Mouse (Mus musculus): ENCODE measurements around the gene Slc35g3.

The Slc35g3 gene

DNA sequence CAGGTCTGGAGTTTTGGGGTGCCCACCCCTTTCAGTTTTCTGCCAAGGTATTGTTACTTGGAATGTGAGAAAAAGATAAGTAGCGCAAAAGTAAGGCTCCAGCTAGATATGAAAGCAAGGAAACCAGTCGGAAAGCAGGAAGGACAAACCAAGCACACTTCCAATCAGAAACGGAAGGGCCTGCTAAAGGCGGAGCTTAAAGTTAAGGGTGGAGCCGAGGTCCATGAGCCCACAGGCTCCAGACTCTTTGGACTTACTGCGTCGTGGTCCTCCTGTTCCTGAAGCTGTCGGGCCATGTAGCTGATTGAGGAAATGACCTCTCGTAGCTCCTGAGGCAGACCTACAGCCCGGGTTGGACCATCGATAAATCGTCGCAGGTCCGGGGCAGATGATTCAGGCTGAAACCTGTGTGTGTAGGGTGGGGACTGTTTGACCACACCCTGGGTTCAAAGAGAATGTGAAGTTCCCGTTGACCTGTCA lies 23.1 kb upstream of the Slc35g3 start:
- no peak for DNase-seq (ENCODE audit: low spot score in 2 of 2)

DNA sequence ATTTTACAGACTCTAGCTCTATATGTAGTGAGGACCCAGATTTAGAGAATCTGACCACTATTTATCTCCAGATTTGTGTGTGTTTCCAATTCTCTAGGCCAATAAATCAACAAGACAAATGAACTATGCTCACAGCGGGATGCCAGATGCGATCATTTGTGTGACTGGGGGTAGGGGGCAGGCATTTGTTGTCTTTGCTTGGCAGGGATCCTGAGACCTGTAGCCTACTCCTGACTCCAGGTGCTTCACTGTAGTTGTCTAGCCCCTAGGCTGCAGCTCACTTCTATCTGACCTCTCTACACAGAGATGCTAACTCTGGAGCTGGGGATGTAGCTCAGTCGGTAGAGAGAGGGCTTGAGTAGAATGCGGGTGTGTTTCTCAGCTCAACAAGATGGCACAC lies 20.1 kb upstream of the Slc35g3 start:
- DNase-seq (ENCODE audit: low spot score in 2 of 2), result no peak

DNA sequence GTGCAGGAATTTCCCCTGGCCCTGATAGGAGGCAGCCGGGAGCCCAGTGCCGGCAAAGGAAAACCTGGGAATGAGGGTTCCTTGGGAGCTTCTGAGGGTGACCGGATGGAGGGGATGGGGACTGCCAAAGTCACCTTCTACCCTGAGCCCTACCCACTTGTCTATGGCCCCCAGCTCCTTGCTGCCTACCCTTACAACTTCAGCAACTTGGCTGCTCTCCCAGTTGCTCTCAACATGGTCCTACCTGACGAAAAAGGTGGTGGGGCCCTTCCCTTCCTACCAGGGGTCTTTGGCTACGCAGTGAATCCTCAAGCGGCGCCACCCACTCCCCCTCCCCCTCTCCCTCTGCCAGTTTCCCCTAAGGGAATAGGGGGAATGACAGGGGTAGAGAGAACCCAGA lies 17.2 kb upstream of the Slc35g3 start:
- DNase-seq (ENCODE audit: low spot score in 2 of 2), result no peak

DNA sequence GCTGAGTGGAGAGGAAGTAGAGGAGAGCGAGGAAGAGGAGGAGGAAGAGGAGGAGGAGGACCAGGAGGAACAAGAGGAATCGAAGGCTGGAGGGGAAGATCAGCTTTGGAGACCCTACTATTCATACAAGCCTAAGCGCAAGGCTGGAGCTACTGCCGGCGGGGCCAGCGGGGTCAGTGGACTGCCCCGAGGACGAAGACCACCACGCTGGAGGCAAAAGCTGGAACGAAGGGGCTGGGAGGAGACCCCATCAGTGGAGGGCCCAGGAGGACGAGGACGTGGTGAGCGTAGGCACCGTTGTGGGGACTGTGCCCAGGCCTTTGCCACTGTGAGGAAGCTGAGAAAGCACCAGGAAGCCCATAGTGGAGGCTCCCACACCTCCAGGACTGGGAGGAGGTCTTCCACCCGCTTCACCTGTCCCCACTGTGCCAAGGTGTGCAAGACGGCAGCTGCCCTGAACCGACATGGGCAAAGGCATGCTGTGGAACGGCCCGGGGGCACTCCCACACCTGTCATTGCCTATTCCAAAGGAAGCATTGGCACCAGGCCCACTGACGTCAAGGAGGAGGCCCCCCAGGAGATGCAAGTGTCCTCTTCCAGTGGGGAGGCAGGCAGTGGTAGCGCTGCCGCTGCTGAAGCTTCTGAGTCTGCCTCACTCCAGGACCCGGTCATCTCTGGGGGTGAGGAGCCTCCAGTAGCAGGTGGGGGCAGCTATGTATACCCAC lies 16.7 kb upstream of the Slc35g3 start:
- no peak for DNase-seq (ENCODE audit: low spot score in 2 of 2)

DNA sequence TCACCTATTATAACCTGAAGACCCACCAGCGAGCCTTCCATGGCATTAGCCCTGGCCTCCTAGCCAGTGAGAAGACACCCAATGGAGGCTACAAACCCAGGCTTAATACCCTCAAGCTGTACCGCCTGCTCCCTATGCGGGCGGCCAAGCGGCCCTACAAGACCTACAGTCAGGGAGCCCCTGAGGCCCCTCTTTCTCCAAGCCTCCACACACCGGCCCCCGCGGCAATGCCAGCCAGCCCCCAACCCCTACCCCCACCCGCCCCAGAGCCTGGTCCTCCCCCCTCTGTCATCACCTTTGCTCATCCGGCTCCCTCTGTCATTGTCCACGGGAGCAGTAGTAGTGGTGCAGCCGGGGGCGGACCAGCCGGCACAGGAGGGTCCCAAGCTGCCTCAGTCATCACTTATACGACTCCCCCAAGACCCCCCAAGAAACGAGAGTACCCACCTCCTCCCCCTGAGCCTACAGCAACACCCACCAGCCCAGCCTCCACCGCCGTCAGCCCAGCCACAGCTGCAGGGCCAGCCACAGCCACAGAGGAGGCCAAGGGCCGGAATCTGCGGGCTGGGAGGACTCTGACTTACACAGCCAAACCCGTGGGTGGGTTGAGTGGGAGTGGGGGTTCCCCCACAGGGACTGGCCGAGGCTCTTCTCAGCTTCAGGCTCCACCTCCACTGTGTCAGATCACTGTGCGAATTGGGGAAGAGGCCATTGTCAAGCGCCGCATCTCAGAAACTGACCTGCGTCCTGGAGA lies 15.9 kb upstream of the Slc35g3 start:
- DNase-seq (ENCODE audit: low spot score in 2 of 2), result no peak

DNA sequence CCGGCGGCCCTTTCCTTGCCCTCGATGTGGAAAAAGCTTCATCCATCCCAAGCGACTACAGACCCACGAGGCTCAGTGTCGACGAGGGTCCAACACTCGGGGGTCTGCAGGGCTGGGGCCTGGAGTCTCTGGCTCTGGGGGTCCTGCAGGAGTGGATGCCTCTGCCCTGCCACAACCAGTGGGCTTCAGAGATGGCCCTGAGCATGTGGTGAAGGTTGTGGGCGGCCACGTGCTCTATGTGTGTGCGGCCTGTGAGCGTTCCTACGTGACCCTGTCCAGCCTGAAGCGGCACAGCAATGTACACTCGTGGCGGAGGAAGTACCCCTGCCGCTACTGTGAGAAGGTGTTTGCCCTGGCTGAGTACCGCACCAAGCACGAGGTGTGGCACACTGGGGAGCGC lies 14.7 kb upstream of the Slc35g3 start:
- no peak for DNase-seq (ENCODE audit: low spot score in 2 of 2)

DNA sequence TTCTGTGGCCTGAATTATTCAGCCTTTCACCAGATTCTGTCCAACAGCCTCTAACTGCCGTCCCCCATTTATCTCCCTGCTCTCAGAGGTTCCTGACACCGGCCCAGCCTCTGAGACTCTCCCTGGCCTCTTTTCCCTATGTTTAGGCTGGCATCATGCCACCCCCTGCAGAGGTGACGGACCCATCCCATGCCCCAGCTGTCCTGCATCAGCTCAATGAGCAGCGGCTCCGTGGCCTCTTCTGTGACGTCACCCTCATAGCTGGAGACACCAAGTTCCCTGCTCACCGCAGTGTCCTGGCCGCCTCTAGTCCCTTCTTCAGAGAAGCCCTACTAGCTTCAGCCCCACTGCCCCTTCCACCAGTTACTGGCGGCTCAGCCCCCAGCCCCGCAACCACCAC lies 13.9 kb upstream of the Slc35g3 start:
- DNase-seq (ENCODE audit: low spot score in 2 of 2), result no peak

DNA sequence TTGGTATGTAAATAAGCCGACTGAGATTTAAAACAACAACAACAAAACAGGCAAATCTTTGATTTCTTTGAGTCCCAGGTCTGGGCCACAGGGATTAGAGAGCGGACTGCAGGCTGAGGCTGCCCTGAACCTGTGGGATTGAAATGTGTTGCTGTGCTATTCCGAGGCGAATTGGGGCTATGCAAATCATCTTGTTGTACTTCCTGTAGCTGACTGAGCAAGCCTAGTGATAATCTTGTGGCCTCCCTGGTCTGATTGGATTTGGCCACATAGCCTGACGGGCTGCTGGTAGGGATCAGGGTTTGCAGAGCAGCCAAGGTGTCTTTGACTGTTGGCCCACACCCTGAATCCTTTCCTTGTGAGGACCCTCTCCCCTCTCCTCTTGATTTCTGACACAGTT lies 13.2 kb upstream of the Slc35g3 start:
- no peak for DNase-seq (ENCODE audit: low spot score in 2 of 2)

DNA sequence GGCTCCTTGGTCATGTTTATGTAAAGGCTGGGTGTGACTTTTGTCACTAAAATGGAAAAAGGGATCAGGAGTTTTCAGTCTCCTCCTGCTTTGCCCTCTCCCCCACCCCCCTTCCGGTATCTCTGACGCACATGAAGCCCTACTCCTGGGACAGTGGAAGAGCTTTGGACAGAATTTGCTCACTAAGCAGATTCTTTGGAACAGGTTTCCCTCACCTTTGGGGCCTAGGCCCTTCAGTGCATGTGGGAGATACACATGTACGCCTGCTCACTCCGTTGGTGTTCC lies 5.8 kb upstream of the Slc35g3 start:
- DNase-seq (ENCODE audit: low spot score in 2 of 2), result no peak

DNA sequence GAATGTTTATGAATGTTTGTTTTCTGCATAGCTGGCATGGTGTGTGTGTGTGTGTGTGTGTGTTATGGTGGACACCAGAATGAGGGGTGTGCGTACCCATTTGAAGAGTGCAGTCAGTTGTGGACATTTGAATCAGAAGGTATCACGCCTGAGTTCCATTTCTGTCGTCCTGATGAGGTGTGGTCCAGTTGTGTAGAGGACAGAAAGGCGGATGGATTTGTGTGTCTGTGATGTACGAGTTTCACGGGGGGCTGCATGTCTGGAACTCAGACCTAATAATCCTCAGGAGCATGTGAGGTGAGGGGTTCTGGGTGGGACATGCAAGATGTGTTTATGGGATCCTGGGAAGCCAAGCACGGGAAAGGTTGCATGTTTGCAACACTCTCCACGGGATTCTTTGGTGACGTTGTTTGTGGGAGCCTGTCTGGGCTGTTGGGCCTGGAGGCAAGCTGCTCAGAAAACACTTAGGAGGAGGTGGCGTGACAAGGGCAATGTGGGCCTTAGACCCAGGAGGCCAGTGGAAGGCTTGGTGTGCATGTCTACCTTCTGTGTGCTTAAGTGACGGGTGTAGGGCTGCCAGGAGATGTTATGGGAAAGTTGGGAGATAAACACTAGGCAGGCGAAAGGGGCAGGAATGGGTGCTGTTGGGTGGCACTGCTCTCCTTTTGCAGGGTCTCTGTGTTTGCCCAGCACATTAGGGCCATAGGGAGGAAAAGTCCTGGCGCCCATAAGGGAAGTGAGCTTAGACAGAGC lies 5.3 kb upstream of the Slc35g3 start:
- no peak for DNase-seq (ENCODE audit: low spot score in 2 of 2)

DNA sequence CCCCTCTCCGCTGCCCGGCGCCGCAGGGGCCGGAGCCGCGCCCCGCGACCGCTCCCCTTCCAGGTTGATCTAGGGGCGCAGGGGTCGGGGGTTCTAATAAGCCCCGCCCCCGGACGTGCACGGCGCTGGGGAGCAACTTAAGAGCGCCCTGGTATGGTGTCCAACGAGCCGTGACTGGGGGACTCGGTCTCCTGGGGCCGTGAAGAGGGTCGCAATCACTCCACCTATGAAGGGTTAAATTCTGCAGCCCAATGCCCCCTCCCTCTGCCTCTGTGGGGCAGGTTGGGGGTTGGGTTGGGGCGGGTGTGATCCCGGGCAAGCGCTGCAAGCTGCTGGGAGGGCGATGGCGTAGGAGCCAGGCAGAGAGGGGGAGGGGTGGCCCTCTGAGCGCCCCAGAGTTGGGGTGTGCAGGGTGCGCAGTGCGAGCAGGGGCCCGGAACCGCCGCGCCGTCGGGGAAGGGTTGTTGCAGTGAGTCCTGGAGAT lies 4.4 kb upstream of the Slc35g3 start:
- DNase-seq (ENCODE audit: low spot score in 2 of 2), result peak; percentile 85 to 91

DNA sequence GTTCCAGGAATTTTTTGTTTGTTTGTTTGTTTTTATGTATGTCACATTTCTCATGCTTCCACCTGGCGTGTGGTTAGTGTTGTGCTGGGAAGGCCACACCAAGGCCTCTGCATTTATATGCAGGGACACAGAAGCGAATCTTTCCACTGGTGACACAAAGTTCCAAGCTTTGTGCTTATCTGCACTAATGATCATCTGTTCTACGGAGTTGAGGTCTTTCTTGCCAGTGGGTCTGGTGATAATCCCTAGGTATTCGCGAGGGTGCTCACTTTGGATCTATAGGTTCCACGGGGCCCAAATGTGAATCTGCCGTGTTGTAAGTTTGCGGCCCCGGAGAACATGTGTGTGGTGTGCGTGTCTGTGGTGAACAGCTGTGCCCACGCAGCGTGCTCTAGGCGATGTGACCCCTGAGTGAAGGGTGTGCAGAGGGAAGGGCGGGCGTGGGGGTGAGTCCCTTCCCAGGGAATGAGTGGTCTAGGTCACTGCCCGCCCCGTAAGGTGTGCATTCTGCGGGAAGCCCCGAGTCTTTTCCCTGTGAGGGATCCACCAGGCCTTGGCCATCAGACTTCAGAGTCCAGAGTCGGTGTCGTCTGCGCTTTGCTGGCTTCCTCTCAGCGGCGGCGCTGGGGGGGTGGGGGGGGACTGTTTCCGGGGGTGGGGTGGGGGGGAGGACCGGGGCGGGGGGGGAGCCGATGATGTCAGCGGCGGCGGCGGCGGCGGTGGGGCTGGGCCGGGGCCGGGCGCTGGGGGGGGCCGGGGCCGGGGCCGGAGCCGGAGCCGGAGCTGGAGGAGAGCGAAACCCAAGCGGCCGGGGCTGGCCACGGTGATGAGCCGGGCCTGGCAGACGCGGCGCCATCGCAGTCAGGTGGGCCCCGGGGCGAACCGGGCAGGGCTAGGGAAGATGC lies 3.7 kb upstream of the Slc35g3 start, which contains the start of gene Zbtb4:
Gene Zbtb4, plus strand, starts transcription at position 692 of the 905 bp plus-strand sequence.
- peak; percentile 35 to 53 for DNase-seq (ENCODE audit: low spot score in 2 of 2)

DNA sequence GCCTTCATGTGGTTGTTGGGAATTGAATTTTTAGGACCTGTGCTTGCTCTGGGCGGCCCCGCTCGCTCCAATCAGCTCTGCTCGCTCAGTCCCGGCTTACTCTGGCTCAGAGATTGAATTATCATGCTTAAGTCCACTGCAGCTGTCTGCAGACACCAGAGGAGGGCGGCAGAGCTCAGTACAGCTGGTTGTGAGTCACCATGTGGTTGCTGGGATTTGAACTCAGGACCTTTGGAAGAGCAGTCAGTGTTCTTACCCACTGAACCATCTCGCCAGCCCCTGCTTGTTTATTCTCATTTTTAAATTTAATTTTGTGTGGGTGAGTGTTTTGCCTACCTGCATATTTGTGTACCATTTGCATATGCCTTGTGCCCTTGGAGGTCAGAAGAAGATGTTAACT lies 1.8 kb upstream of the Slc35g3 start:
- no peak for DNase-seq (ENCODE audit: low spot score in 2 of 2)

DNA sequence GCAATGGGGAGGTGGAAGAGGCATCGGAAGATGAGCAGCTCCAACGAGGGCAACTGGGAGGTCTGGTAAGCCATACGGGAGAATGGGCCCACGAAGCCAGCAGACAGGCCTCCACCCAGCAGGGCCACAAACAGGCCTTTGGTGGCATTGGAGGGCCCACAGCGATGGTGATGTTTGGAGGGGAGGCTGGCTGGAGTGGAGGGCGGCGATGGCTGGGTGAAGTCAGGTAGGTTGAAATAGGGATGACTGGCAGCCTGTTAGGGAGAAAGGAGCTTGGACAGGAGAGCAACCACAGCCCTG lies 917 bp downstream of the Slc35g3 start:
- no peak for DNase-seq (ENCODE audit: low spot score in 2 of 2)

DNA sequence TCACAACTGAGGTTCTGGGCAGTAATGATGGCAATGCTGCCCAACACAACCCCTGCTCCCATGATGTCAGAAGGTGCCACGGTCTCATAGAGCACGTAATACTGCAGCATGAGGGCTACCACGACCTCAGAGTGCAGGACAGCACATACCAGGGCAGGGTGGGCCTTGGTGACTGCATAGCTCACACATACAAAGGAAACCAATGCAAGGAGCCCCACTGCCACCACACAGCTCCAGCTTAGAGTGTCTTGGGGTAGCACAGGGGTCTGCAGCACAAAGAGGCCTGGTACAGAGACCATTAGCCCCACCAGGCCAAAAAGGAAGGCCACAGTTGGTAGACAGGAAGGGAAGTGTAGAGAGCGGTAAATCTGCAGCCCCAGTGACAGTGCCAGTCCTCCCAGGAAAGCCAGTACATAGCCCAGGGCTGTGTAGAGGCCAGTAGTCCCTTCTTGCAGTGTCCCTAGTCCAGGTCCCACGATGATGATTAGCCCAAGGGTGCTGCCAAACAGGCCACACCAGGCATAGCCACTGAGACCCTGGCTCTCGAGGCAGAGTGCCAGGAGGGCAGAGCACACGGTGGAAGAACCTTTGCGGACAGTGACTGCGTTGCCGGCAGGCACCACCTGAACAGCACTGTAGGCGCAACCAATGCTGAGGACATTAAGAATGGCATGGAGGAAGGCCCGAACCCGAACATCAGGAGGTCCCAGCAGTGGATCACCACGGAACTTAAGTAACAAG lies 1.4 kb downstream of the Slc35g3 start:
- DNase-seq (ENCODE audit: low spot score in 2 of 2), result no peak

DNA sequence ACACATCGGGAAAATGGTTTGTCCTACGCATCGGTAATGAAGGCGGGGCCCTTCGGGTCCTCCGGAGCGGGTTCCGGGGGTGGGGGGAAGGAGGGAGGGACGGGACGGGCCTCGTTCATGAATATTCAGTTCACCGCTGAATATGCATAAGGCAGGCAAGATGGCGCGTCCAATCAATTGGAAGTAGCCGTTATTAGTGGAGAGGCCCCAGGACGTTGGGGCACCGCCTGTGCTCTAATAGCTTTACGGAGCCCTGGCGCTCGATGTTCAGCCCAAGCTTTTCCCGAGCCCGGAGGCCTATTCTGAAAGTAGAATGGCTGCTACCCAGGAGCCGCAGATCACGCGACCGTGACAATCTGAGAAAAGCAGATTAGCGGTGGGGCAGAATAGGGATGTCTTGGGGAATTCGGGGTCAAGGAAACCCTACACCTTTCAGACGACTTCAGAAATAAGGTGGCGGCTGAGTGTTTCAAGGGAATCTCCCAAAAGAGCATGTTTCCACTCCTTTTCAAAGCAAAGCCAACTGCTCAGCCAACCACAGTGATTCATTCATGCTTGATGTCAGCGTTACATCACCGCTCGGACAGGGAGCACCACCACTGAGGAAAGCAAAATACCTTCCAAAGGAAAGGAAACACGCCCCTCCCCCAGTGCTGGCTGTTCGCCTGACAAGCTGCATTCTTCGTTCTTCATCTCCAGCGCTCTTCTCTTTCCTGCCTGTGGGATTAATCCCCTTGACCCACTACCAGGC lies 2.6 kb downstream of the Slc35g3 start:
- DNase-seq (ENCODE audit: low spot score in 2 of 2), result peak; percentile 78 to 82

DNA sequence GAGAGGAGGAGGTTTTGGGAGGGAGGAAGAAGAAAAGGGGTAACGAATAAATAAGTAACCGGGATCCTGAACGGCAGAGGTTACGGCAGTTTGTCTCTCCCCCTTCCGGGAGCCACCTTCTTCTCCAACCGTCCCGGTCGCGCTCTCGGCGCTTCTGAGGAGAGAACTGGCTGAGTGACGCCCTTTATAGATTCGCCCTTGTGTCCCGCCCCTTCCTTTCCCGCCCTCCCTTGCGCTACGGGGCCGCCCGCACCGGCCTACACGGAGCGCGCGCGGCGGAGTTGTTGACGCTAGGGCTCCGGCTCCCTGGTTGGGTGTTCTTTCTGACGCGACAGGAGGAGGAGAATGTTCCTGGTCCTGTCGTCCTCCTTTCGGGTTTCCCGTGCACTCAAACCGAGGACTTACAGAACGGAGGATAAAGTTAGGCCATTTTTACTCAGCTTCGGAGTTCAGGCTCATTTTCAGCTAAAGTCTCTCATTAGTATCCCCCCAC lies 3.2 kb downstream of the Slc35g3 start, which contains the start of gene Polr2a:
Gene Polr2a, minus strand, starts transcription at position 160 of the 493 bp plus-strand sequence.
- DNase-seq (ENCODE audit: low spot score in 2 of 2), result peak; percentile 96 to 98

DNA sequence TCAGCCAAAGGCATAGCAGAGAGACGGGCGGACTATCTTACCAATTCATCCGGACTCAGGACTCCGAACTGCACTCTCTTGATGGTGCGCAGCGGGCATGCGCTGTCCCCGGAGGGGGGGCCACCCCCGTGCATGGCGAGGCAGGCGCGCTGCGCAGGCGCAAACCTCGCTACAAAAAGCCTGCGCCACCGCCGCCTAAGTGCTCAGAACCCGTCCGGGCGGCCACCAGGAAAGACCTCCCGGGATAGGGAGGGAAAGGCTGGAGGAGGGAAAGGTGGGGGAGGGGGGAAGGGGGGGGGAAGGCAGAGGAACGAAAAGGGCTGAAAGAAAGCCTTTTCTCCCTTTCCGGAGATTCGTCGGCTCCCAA lies 3.7 kb downstream of the Slc35g3 start:
- peak; percentile 92 to 96 for DNase-seq (ENCODE audit: low spot score in 2 of 2)

DNA sequence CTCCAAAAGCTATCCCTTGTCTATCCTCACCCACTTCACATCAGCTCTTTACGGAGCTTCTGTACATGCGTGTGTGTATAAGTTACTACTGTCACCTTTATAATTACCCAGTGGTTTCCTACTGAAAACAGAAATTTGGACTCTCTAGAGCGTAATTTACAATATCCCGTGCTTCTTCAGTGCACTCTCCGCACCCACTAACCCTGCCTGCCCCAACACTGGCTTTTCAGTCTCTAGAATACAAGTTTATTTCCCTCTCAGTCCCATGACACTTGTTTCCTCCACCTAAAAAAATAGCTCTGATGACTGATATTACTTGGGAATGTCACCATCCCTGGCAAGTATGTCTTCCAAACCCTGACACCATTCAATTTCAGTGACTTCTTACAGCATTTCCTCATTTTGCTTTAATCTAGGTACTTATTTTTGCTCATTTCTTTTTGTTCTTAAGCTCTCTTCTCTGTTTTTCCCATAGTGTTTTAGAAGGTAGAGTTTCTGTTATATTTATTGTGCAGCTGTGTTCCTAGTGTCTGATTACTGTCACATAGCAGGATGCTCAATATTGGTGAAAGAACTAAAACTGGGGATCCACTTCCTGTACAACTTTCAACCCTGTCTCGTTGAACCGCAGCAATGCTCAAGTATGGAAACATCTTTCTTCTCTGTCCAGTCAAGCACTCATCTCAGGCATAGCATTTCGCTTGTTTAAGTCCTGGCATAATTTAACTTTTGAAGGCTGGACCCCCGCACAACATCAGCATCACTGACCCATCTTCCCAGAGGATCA lies 4.3 kb downstream of the Slc35g3 start:
- DNase-seq (ENCODE audit: low spot score in 2 of 2), result no peak
